Mouse (Mus musculus): ENCODE results near the gene Spryd4.

DNA sequence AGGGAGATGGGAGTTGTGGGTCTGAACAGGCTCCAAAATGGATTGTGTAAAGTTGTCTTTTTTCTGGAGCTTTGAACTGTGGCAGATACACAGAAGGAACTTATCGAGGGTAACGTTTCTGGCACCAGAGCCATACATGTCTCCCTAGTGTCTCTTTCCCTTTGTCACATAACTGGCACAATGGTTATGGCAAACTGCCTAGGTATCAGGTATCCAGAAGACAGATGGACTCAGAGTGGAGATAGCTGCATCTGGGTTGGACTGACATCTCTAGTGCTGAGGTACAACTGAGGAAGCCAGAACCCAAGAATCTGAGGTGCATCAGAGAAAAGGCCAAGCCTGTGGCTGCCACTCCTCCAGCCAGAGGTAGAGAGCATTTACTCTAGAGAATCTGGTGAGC is 1.5 kb downstream of the Spryd4 start:
- TF ChIP-seq CTCF (IDR thresholded peaks at IDR 0.05; ENCODE audit: insufficient read depth, low read length): no peak
- TF ChIP-seq POLR2A (IDR thresholded peaks at IDR 0.05; ENCODE audit: borderline replicate concordance, extremely low read depth, low read depth, low read length): no peak

All from lung, adult 2 months (tissue).